Mouse (Mus musculus) central nervous system, embryonic 11.5 days (tissue): ENCODE results near the gene Trmt10b. TPM values are rescaled to one million over a fixed set of nuclear protein-coding genes. Genes with fewer than 3 reads are reported as not detected.

Experiments
- polyA plus RNA-seq: library from polyadenylated mRNA; depleted of rRNA; stranded (reverse); fragments of >200 nt; gene quantifications from 2 replicates; pipeline ENCODE4 v1.2.3, GENCODE M21; 2012; rRNA removed

Trmt10b gene
- polyA plus RNA-seq, result 12.7 and 24.8 TPM in 2 replicates

DNA sequence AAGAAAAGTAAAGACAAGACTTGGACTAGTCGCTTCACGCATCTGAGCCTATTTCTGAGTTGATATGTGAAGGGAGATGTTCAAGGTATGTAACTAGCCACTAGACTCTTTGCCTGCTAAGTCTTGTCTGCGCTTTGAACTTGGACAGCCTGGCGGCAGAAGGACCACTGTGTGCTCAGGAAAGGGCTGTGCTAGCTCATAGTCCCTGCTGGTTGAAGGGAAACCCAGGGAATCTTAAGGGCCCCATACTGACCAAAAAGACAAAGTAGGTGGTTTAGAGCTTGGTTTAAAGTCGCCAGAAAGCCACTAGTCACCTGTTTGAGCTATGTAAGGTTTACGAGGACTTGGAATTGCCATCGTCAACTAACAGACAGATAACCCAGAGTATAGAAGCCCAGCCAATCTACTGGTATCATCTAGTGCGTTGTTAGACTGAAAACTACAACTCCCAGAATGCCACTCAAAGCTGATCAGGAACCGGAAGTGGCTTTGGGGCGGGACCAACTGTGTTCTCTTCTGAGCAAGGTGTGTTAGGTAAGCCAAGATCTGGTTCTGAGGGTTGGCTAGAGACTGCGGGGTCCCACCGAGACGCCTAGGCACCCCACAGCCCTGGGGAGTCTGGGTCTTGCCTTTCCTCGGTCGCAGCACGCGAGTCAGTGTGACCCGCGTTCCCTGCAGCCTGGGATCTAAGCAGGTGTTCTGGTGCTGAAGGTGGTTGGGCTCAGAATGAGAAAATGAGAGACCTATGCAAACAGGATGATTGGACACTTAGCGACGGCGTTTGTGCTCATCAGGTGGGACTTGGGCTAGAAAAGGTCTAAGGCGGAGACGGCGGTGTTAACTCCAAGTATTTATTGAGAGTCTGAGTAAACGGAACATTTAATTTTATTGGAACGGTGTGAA, at the start of gene Trmt10b:
Trmt10b (plus strand) TSS at position 466 of the 903 bp plus-strand sequence.

DNA sequence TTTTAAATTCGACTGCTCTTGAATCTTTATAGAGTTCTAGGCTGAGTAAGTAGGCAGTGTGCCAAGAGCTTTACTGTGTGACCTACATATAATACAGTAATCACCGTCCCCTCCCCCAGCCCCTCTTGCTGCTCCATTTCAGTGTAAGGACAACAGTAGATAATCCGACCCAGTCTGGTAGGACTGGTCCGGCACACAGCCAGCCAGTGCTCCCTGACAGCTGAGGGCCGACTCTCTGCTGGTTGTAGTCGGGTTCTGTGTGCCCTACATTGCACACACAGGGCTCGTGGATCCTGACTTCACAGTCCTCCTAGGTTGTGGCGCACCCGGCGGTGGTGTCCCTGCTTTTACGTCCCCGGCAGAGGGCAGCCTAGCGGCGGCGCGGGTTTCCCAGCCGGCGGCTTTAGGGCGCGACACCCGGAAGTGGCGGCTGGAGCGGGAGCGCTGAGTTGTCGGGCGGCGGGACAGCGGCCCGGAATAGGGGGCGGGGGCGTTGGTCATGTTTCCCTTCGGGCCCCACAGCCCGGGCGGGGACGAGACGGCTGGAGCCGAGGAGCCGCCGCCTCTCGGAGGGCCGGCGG, 44.8 kb downstream of the Trmt10b start, which contains the start of gene Dcaf10:
Dcaf10 (plus strand) TSS at position 433 of the 581 bp plus-strand sequence.

DNA sequence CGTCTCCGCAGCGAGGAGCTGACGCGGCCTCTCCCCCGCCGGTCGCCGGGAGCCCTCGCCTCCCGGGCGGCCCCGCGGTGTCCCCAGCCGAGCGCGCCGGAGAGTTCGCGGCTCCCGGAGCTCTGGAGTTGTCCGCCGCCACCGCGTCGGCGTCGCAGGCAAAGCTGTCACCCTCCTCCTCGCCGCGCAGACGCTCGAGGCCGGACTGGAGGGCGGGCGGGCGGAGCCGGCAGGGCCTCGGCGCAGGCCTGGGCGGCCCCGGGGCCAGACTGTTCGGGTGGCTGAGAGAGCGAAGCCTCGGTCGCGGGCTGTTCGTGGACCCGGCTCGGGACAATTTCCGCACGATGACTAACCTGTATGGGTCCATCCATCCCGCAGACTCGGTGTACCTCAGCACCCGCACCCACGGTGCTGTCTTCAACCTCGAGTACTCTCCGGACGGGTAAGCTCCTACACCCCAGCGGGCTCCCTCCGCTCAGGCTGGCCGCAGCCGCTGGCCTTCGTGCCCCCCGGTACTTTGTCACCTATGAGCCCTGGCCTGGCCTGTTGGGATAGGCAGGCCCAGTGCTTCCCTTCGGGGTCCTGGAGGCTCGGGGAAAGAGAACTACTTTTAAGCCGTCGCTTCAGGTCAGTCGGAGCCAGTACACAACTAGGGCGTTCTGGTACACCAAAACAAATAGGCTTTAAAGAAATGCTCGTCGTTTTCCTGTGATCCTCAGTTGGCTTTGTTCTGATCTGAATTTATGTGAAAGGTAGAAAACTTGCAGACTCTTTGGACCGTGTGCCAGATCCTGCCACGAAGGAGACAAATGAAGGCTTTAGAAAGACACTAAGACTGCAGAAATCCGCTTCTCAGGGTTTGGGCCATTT, 45.6 kb downstream of the Trmt10b start, which contains the start of gene Exosc3:
Exosc3 (minus strand) TSS at position 447 of the 870 bp plus-strand sequence.

Other genes with a start within 250 kb of the Trmt10b start
- 13.3 and 18.0 TPM in 2 replicates for gene Fbxo10, start 212.5 kb upstream of the Trmt10b start, polyA plus RNA-seq
- gene Tomm5, start 189.0 kb upstream of the Trmt10b start, polyA plus RNA-seq, result 152 and 164 TPM in 2 replicates
- gene Frmpd1, start 112.3 kb upstream of the Trmt10b start, polyA plus RNA-seq, result 1.4 and 2.9 TPM in 2 replicates
- gene Dcaf10, start 45.0 kb downstream of the Trmt10b start, polyA plus RNA-seq, result 9.9 and 12.4 TPM in 2 replicates
- gene Exosc3, start 45.6 kb downstream of the Trmt10b start, polyA plus RNA-seq, result 62.9 and 104 TPM in 2 replicates
- gene Slc25a51, start 111.6 kb downstream of the Trmt10b start, polyA plus RNA-seq, result 88.5 and 104 TPM in 2 replicates
- gene Shb, start 235.3 kb downstream of the Trmt10b start, polyA plus RNA-seq, result 12.5 and 14.2 TPM in 2 replicates